Mouse (Mus musculus) small intestine, adult 2 months (tissue): ENCODE measurements around the gene Fam69b. TPM values are rescaled to one million over a fixed set of nuclear protein-coding genes. Genes with fewer than 3 reads are reported as not detected.

Source experiments
- H3K27ac ChIP-seq: fragments of 200-500 bp; 2 replicates; pipeline ENCODE4 v1.5.1; 2012; ENCODE audit warnings: low read depth, low read length, control low read depth, inconsistent platforms; ENCODE audit not compliant: insufficient read depth
- H3K27me3 ChIP-seq: fragments of 200-500 bp; 2 replicates; pipeline ENCODE4 v1.6.1; 2012; ENCODE audit warnings: mild to moderate bottlenecking, moderate library complexity, low read length, inconsistent platforms; ENCODE audit not compliant: control insufficient read depth, insufficient read depth
- H3K36me3 ChIP-seq: fragments of 200-500 bp; 2 replicates; pipeline ENCODE4 v1.6.1; 2012; ENCODE audit warnings: mild to moderate bottlenecking, low read length, control low read depth, inconsistent platforms; ENCODE audit not compliant: control insufficient read depth, insufficient read depth
- H3K4me1 ChIP-seq: fragments of 200-500 bp; 2 replicates; pipeline ENCODE4 v1.6.1; 2012; ENCODE audit warnings: low read length, inconsistent platforms, mixed read lengths; ENCODE audit not compliant: control insufficient read depth, insufficient read depth, insufficient read length
- H3K4me3 ChIP-seq: fragments of 200-500 bp; 2 replicates; pipeline ENCODE4 v1.5.1; 2012; ENCODE audit warnings: low read depth, mild to moderate bottlenecking, control low read depth, inconsistent platforms, low read length, moderate library complexity
- CTCF ChIP-seq: fragments of 200-500 bp; IDR thresholded peaks from 2 replicates; pipeline ENCODE4 v1.5.1; 2012; ENCODE audit warnings: low read depth, mild to moderate bottlenecking, control low read depth, inconsistent platforms, low read length, moderate library complexity, mixed read lengths; ENCODE audit not compliant: insufficient replicate concordance, insufficient read length; ENCODE audit errors: extremely low read depth
- POLR2A ChIP-seq: fragments of 200-500 bp; IDR thresholded peaks from 2 replicates; pipeline ENCODE4 v1.6.1; 2012; ENCODE audit warnings: low read depth, mild to moderate bottlenecking, control low read depth, inconsistent platforms, low read length, moderate library complexity
- WGBS: fragments of 180-500 bp; shearing (Covaris S2); methylation state at CpG from one replicate; pipeline ENCODE4 v1.1.7; 2018; 5-methylcytosine and 5-hydroxymethylcytosine counted together
- polyA plus RNA-seq: library from polyadenylated mRNA; depleted of rRNA; stranded (reverse); fragments of >200 nt; gene quantifications from 2 replicates; pipeline ENCODE4 v1.2.3, GENCODE M21; 2012

Gene Fam69b
- polyA plus RNA-seq, 1 experiment = 7.7 TPM

GRCm38 (mm10) chr2:26622984-26623383, 5.3 kb upstream of the Fam69b start:
- 75% methylated on average over 5 of the region's 5 CpGs for WGBS

GRCm38 (mm10) chr2:26625419-26625818, 2.8 kb upstream of the Fam69b start:
- no peak for TF ChIP-seq POLR2A
- TF ChIP-seq CTCF = no peak
- H3K36me3 ChIP-seq = no peaks in the 10 kb centered on the region
- WGBS = 75% methylated on average over 3 of the region's 3 CpGs

More at GRCm38 (mm10) chr2:26622984-26623383, 5.3 kb upstream of the Fam69b start:
- Histone ChIP-seq H3K4me1 (peaks cover 13% of the 10 kb centered on the region; the same call in 1 of the 2 replicates), H3K36me3 (no peaks in the 10 kb centered on the region), H3K27me3 (no peaks in the 10 kb centered on the region), H3K27ac (no peak overlapping the region), H3K4me3 (no peak overlapping the region)
- TF ChIP-seq CTCF (no peak), POLR2A (no peak)

GRCm38 (mm10) chr2:26626081-26626480, 2.2 kb upstream of the Fam69b start:
- TF ChIP-seq POLR2A (no peak), CTCF (peak; percentile 8; the same call in 1 of the 2 replicates)
- no peaks in the 10 kb centered on the region for H3K36me3 ChIP-seq
- 76% methylated on average over 3 of the region's 3 CpGs for WGBS

More at GRCm38 (mm10) chr2:26625419-26625818, 2.8 kb upstream of the Fam69b start:
- Histone ChIP-seq H3K27ac (no peak overlapping the region), H3K27me3 (no peaks in the 10 kb centered on the region), H3K4me1 (peaks cover 26% of the 10 kb centered on the region), H3K4me3 (no peak overlapping the region)

GRCm38 (mm10) chr2:26628792-26629437, 658 bp downstream of the Fam69b start:
- H3K4me1 ChIP-seq = peaks cover 17% of the 10 kb centered on the region
- no peaks in the 10 kb centered on the region for H3K36me3 ChIP-seq
- no peaks in the 10 kb centered on the region for H3K27me3 ChIP-seq
- peak overlapping the region; percentile 58 for H3K4me3 ChIP-seq
- WGBS = 52% methylated on average over 5 of the region's 5 CpGs
- no peak for TF ChIP-seq POLR2A
- no peak for TF ChIP-seq CTCF
- no peak overlapping the region for H3K27ac ChIP-seq

More at GRCm38 (mm10) chr2:26626081-26626480, 2.2 kb upstream of the Fam69b start:
- Histone ChIP-seq H3K27ac (no peak overlapping the region), H3K4me3 (no peak overlapping the region), H3K27me3 (no peaks in the 10 kb centered on the region), H3K4me1 (peaks cover 26% of the 10 kb centered on the region)

- Histone ChIP-seq H3K27ac (no peak overlapping the region), H3K4me3 (no peak overlapping the region), H3K4me1 (peaks cover 17% of the 10 kb centered on the region), H3K27me3 (no peaks in the 10 kb centered on the region), H3K36me3 (peaks cover 29% of the 10 kb centered on the region)
- TF ChIP-seq POLR2A (no peak), CTCF (no peak)
- WGBS = 81% methylated on average over 16 of the region's 16 CpGs
Measured at GRCm38 (mm10) chr2:26632541-26633395, 4.5 kb downstream of the Fam69b start.

- H3K36me3 ChIP-seq = peaks cover 32% of the 10 kb centered on the region
- H3K27ac ChIP-seq = no peak overlapping the region
- WGBS = 71% methylated on average over 4 of the region's 4 CpGs
- TF ChIP-seq CTCF (no peak), POLR2A (no peak)
- peaks cover 15% of the 10 kb centered on the region for H3K4me1 ChIP-seq
- no peaks in the 10 kb centered on the region for H3K27me3 ChIP-seq
- H3K4me3 ChIP-seq = no peak overlapping the region
Measured at GRCm38 (mm10) chr2:26633953-26634530, 5.8 kb downstream of the Fam69b start.
